Mouse (Mus musculus) WW6 (cell line): ENCODE results near the gene Me3.

ENCODE experiments used
- DNase-seq: peaks from one replicate; pipeline ENCODE4 v3.0.0-alpha.2; 2013; ENCODE audit warnings: low read depth, low spot score

The Me3 gene

DNA sequence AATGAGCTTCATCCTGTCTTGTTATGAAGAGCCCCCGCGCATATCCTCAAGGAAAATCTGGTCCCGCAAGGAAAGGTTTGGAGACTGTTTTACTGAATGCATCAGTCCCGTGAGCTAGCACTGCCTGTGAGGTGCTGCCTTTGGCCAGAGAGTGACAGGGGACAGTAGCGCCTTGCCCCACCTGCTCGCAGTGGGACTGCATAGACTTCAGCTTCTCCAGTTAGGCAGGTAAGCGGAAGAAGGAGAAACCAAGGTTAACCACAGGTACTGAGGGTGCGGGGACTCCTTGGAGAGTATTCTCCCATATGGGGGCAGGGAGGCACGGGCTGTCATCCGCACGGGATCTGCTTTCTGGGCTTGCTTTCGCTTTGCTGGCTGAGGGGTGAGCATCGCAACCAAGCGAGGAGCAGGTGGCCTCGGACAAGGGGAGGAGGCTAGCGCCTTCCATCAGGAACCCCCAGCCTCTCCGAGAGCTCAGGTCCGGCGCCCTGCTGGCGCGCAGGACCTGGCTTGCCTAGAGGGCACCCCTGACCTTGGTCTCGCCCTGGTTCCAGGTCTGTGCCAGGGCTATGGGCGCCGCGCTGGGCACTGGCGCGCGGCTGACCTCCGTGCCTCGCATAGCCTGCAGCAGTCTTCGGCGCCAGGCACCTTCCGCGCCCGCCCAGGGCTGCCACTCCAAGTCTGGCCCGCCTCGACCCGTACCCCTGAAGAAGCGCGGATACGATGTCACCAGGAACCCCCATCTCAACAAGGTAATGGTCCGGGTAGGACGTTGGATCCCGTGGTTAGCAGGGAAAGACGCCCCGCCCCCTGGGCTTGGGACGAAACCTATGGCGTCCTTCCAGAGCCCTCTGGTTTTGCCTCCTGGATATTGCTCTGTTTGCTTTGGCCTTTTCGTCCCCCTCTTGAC, at the start of gene Me3:
Gene Me3, plus strand, starts transcription at position 51 of the 910 bp plus-strand sequence.
- DNase-seq = peak; percentile 18

DNA sequence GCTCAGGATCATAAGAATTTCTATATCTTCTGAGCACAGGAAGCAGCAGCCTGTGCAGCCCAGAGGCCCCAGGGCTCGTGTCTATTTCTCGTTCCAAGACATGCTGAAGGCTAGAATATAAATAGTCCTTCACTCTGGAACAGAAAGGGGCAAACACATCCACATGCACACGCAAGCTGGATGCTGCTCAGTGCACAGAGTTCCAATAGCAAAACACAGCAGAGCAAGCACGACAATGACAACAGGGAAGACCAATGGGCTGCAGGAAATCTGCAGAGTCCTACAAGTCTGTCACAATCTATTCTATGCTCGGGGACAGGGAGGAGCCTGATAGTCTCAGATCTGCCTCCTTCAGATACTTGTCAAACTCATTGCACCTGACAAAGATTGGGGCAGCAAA, 42.2 kb upstream of the Me3 start:
- no peak for DNase-seq

DNA sequence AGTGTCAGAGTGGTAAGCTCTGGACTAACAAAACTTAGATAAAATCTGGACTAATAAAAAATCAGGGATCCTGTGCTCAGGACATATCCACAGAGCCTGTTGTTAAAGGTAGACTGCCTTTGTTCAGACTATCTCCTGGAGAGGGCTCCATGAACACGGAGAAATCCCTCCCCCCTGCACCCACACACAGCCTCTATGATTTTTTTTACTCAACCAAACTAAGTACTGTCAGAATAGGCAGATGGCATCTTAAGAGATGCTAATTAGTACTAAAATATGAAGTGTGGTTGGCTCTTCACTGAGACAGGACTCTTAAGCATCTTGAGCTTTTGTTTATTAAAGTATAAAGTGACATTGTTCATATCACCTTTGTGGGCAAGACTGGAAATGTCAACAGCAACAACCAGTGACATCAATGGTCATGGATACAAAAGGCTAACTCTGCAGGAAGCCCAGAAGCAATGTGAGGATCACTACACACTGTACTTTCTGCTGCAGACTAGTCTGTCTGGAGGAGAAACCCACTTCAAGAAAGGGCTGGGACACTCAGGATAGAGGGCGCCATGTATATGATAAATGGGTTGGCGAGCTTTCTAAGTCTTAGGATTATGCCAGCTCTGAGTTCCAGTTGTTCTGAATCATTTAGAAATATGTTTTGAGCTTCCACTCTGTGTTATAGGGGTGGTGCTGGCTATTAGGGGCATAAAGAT, 41.5 kb upstream of the Me3 start:
- no peak for DNase-seq

DNA sequence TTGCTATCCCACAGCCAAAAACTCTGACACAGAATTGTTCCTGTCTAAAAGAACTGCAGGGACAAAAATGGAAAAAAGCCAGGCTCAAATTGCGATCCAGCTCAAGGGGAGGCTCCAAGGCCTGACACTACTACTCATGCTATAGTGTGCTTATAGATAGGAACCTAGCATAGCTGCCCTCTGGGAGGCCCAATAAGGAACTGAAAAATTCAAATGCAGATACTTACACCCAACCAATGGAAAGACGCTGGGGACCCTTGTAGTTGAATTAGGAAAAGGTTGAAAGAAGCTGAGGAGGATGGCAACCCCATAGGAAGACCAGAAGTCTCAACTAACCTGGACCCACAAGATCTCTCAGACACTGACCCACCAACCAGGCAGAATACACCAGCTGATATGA, 36.4 kb upstream of the Me3 start:
- DNase-seq = no peak

DNA sequence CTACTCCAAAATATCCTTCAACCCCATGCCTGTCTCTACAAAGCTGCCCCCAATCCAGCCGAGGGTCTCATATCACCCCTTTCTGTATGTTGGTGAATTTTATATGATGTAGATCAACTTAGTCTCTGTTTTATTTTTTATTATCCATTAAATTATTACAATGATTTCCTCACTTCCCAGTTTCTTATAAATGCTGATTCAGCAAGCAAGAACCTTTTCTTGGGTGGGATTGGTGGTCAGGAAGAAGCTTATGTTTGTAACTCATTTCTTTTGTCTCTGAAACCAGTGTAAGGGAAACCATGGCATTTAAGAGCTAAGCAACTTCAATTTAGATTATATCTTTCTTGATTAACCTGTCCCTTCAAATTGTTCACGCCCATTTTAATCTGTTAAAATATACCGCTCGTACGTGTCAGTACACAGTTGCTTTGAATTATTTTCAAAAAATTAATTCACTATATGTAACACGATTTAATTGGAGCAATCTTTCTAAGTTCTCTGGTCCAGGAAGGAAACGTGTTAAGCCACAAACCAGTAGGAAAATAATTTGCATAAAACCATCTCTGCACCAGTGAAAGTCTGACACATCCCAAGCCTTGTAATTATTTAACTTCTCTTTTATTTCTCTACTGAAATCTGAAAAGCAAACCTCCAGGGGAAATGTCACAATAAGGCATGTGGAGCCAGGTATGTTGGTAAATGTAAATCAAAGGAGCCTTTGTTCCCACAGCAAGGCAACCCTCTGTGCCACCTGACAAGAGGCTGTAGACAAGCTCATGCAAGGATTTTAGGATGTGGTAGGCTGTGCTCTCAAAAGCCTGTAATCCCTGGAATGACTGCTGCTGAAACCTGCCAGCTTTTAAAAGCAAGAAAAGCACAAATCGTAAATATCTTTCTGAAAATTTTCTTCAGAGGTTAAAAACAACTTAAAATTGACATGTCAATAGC, 26.3 kb upstream of the Me3 start:
- no peak for DNase-seq

DNA sequence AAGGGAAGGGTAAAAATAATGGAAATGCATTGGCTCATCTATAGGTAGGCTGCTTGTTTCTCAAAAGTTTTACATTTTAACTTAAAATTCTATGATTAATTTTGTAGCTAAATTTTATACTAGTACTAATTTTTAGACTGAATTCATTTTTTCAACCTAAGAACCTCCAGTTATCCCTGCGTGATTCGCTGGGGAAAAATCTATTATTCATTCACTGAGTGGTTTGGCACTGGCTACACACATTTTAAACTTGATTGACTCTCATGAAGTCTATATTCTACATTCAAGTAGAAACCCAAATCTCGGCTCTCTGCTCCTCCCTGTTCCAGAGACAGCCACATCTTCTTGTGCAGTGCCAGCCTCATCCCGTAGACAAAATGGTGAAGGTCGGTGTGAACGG, 24.9 kb upstream of the Me3 start:
- no peak for DNase-seq

DNA sequence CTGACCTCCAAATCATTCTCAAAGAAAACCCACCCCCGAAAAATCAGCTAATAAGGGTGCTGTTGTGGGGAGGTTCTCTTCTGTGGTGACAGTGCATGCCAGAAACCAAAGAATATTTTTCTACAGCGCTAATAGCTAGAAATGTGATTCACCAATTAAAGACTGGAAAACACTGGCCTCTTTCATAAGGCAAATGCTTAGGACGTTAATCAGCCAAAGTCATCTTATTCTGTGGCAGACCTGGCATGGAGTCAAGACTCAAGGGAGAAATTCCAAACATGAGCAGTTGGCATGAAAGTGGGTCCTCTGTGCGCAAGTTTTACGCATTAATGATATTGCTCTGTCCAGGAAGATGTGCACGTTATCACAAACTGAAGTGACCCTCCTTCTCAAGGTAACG, 21.0 kb upstream of the Me3 start:
- no peak for DNase-seq

DNA sequence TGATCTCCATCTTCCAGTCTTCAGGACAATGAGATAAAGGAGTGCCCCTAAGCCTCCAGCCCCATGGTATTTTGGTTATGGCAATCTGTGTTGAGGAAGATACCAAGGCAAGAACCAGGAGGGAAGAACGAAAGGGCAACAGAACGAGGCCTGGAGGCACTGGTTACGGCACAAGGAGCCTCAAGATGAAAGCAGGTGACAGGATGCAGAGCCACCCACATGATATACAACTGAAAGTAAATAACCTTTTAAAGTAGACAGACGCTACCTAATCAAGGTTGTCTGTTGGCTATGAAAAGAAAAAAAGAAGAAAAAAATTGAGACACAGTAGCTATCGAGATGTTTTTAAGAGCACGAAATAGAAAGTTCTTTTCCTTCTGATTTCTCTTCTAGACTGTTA, 16.0 kb upstream of the Me3 start:
- DNase-seq = no peak

DNA sequence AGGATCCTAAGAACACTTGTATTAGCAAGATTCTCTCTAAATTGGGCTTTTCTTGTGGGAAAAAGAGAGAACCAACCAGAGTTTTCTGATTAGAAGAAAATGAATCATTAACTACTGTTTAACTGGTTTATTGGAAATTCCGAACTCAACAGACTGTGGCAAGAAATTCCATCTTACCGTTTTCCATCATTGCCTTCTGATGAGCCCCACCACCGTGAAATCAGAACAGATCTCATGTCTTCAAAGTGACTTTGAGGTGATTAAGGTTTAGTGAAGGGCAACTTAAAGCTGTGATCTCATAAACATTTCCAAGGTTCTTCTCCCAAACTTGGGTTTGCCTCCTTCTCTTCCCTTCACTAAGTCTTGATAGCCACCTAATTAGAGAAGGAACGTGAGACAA, 8.9 kb upstream of the Me3 start:
- no peak for DNase-seq

DNA sequence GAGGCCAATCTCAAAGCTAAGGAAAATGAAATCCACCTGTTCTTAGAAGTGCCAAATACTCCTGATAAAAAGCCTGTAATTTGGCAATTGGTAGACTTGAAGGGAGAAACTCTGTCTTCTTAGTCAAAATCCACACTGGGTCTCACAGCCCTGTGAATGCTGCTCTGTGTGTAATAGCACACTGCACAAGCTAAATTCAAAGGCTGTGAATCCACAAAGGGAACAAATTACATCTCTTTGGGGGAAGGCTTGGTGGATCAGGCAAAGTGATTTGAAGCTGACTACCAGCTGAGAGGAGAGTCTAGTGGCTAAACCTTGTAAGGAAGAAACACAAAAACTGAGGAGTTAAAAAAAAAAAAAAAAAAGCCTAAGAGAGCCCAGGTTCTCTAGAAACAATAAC, 4.8 kb upstream of the Me3 start:
- no peak for DNase-seq

DNA sequence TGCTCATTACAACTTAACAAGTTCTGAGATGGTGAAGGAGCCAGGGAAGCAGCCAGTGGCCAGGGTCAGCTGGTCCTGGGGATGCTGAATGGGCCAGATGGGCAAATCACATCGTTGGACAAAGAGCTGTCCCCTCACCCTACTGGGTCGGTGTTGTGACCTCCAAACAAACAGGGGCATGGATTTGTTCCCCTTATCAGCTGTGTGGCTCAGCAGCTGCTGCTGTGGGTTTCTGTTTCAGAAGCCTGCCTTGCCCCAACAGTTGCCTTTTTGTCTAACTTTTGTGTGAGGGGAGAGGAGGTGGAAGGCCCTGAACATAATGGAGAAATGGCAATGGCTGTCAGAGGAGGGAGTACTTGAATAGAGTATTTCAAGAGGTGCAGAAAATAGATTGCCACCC, 4.2 kb upstream of the Me3 start:
- no peak for DNase-seq

DNA sequence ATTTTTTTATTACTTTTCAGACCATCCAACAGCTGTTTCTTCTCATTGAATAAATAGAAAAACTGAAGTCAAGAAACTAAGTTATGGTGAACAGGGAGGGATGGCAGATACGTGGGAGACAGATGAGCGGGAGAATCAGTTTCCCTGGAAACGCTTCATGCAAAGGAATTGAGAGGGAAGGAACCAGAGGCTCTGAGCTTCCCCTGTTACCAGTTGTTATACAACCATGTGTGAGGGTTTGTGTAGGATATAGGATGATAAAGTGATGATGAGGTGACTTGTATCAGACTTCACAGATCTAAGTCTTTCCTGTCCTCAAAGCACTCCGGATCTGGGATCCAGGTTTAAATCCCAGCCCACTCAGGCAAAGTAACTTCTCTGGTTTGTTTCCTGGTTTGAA, 3.2 kb upstream of the Me3 start:
- DNase-seq = no peak

DNA sequence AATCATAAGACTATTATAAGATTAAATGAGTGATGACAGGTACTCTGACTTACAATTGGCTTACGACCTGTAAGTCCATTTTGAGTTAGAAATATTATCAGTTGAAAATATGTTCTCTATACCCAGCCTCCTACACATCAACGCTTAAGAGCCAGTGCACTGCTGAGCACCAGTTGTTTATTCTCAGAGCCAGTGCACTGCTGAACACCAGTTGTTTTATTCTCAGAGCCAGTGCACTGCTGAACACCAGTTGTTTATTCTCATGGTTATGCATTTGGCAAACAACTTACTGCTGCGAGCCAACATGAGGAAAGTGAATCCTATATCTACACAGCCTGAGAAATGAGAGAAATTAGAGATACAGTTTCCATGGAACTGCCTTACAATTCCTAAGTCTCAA, 2.3 kb upstream of the Me3 start:
- no peak for DNase-seq

DNA sequence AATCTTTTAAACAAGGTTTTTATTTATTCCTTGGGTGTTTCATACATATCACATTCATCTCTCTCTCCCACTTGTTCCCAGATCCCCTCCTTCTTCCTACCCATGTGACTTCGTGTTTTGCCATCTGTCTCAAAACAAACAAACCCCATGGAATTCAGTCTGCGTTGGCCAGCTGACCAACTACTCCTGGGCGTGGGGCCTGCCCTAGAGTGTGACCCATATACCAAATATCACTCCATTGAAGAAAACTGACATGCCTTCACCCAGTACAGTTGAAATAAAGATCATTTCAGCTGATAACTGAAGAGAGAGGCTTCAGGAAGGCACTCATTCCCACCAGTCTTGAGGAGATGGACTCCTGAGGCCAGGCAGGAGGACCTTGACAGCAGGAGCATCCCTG, 1.4 kb upstream of the Me3 start:
- no peak for DNase-seq

DNA sequence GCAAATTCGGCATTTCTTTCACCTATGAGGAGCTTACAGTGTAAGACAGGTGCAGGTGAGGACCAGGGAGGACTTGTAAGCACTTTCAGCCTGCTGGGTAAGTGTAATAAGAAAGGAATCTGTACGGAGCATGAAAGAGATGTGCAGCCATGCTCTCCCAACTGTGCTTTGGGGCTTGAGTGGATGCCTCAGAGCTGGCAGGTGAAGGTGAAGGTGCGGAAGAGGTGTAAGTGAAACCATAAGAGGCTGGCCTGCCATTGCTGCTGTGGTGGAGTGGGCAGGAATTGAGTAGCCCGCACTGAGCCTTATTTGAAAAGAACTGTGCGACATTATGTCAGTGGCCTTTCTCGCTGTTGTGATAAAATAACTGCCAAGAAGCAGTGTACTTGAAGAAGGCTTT, 8.3 kb downstream of the Me3 start:
- DNase-seq = no peak

DNA sequence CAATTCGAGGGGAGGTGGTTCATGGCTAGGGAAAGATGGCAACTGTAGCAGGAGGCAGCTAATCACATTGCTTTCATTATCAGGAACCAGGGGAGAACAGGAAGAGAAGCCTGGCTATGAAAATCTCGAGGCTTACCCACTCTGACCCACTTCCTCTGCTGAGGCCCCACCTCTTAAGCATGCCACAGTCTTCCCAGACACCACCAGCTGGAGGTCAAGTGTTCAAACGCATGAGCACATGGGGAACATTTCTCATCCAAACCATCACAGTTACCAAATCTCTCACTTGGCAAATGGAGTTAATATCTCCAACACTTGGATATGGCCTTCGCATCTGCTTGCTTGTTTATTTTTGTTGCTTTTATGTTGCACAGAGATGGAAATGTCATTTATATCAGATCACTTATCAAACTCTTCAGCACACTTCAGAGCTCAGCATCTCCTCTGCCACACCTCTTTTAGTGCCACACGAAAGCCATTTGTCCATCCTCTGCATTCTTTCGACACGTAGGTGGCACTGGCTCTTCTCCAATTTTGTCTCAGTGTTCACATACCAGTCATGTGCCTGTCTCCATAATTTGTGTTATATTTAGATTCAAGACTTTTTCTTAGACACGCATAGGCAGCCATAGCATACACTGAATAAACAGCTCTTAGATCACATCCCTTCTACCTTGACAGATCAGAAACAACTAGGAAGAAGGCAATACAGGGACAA, 8.9 kb downstream of the Me3 start:
- DNase-seq = no peak

DNA sequence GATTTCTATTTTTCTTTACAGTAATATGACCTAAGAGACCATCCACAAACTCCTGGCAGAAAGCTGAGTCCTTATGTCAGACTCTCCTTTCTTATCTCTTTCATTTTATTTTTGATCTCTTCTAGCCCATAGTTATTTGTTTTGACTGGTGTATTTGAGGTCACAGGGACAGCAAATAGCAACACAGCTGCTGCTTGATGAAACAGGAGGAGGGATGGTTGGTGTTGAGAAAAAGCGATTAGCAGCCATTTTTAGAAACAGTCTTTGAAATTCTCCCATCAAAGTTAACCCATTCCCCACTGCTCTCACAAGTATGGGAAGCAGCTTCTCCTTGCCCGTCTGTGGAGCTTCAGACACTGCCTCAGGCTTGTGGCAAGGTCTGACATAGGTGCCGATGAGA, 12.8 kb downstream of the Me3 start:
- DNase-seq = no peak

DNA sequence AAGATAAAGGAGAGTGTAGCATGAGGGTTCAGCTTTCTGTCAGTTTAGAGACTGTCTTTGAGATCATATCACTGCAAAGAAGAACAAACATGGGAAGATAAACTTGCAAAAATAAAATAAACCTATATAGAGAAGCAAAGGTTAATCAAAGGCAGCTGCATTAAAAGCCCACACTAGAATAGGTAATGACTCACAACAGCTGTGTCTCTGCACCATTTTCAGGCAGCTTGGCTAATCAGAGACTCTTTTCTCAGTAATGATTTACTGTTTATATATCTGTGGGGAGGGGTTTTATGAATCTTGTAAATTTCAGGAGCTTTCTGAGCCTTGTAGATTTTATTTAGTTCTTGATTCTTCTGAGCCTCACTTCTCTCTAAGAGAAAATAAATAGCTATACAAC, 15.7 kb downstream of the Me3 start:
- DNase-seq = no peak

DNA sequence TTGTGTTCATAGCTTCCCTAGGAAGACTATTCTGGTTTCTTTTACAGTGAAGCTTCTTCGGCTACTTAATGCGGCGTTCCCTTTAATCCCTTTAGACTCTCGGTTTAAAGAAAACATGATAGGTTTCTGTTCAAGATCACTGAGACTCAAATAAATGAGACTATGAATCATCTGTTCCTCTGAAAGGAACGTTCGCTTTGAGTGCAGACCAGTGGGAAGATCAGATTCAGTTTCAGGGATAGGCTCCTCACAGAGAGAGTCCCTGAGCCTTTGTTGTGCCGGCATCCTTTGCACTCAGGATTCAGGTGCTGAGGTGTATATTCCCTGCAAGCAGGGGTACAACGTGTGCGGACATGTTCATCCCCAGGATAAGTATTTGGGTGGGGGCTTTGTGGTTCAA, 25.0 kb downstream of the Me3 start:
- no peak for DNase-seq

DNA sequence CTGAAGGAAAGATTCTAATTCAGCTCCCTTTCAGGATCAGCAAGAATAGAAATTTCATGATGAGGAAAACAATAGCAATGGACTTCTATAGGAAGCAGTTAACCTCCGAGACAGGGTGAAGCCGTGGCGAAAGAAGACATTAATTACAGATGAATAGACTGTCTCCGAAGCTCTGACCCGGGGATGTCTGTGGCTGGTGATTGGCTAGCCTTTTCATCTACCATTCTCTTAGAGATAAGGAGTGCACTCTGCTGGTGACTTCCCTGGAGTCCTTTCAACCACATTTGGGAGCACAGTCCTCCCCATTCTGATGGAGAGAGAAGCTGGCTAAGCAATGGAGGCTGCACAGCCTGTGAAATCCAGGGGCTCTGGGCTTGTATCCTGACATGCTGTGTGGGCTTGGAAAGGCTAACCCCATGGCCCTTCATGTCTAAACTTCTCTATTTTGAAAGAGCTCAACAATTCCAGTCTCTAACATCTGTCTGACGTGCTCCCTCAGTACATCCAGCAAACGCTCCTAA, 25.6 kb downstream of the Me3 start:
- DNase-seq = no peak

DNA sequence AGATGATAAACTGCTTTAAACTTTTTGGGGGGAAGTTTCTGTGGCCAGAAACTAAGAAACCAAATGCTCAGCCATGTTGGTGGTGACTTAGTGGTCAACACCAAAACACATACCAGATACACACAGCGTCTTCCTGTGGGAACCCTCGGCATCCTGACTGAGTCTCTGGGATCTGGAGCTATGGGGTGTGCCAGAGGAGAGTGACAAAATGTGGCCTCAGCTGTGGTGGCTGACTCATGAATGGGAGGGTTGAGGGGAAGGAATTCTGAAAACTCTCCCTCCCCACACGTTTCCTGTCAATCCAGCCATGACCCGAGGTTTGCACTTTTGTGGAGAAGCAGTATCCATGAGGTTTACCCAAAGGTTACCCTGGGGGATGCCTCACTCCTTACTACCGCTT, 32.0 kb downstream of the Me3 start:
- DNase-seq = no peak
